Mouse (Mus musculus) megakaryocyte, embryonic 14.5 days (primary cell): ENCODE results near the gene Pirt.

Experiments used
- FLI1 ChIP-seq: IDR thresholded peaks from 2 replicates; pipeline ENCODE4 v1.6.1; 2012; ENCODE audit warnings: low read length, inconsistent platforms, mixed read lengths
- GATA1 ChIP-seq: IDR thresholded peaks from 3 replicates; pipeline ENCODE4 v1.6.1; 2012; ENCODE audit warnings: mixed read lengths, low read length, inconsistent platforms, borderline replicate concordance

GRCm38 (mm10) chr11:66911811-66912210, at the start of gene Pirt:
- TF ChIP-seq GATA1 (no peak), FLI1 (no peak)
